Mouse (Mus musculus): ENCODE measurements around the gene Adam26a.
"Not testable (repeated sequence)": the region's sequence is repeated elsewhere in the genome, so short reads cannot be mapped to it uniquely, and the experiment has no call there.

- TF ChIP-seq POLR2A (IDR thresholded peaks at IDR 0.05; ENCODE audit: low read depth, low read length); CTCF (IDR thresholded peaks at IDR 0.05; ENCODE audit: extremely low read depth, insufficient read length, insufficient replicate concordance, low read depth, low read length): not testable (repeated sequence)
Measured at GRCm38 (mm10) chr8:43603166-43603565, 26.7 kb upstream of the Adam26a start.
